Mouse (Mus musculus) midbrain, embryonic 15.5 days (tissue): Measurements from ENCODE around the gene Nol8. TPM values are rescaled to one million over a fixed set of nuclear protein-coding genes. Genes with fewer than 3 reads are reported as not detected.

Experiments
- ATAC-seq: fragments of 200-750 bp; cut with Nextera tagmentation; replicated peaks from 2 replicates; pipeline ENCODE4 v1.8.0; 2017; ENCODE audit warnings: moderate TSS enrichment
- H3K27ac ChIP-seq: fragments of 300-500 bp; sonication (generic); 2 replicates; pipeline ENCODE4 v1.5.1; 2015; ENCODE audit warnings: mild to moderate bottlenecking, inconsistent platforms
- H3K27me3 ChIP-seq: fragments of 300-500 bp; sonication (generic); replicated peaks from 2 replicates; pipeline ENCODE4 v1.6.1; 2015; ENCODE audit warnings: inconsistent platforms
- H3K36me3 ChIP-seq: fragments of 300-500 bp; sonication (generic); replicated peaks from 2 replicates; pipeline ENCODE4 v1.6.1; 2015; ENCODE audit warnings: inconsistent platforms
- H3K4me1 ChIP-seq: fragments of 300-500 bp; sonication (generic); 2 replicates; pipeline ENCODE4 v1.6.1; 2015; ENCODE audit warnings: inconsistent platforms
- H3K4me2 ChIP-seq: fragments of 300-500 bp; sonication (generic); 2 replicates; pipeline ENCODE4 v1.6.1; 2015; ENCODE audit warnings: inconsistent platforms, mild to moderate bottlenecking, moderate library complexity
- H3K4me3 ChIP-seq: fragments of 300-500 bp; sonication (generic); 2 replicates; pipeline ENCODE4 v1.5.1; 2015; ENCODE audit warnings: mild to moderate bottlenecking, inconsistent platforms
- H3K9ac ChIP-seq: fragments of 300-500 bp; sonication (generic); 2 replicates; pipeline ENCODE4 v1.6.1; 2015; ENCODE audit warnings: mild to moderate bottlenecking, inconsistent platforms
- H3K9me3 ChIP-seq: fragments of 300-500 bp; sonication (generic); 2 replicates; pipeline ENCODE4 v1.6.1; 2016; ENCODE audit warnings: inconsistent platforms
- whole genome bisulfite sequencing: fragments of 180-500 bp; shearing (Covaris S2); methylation state at CpG from one replicate; pipeline ENCODE4 v1.1.7; 2015; ENCODE audit warnings: mixed read lengths; 5-methylcytosine and 5-hydroxymethylcytosine counted together
- polyA plus RNA-seq: library from polyadenylated mRNA; unstranded; fragments of >200 nt; fragmentation: Nextera tagmentation; extraction: Ambion mirVana; gene quantifications from 2 replicates; pipeline ENCODE4 v1.2.1, GENCODE M21; 2015

Gene Nol8
- polyA plus RNA-seq, 1 experiment from 2014 or later, result 19.9 TPM

- no peak overlapping the region for H3K4me3 ChIP-seq
- H3K27ac ChIP-seq, result no peak overlapping the region
- H3K4me2 ChIP-seq, result no peak overlapping the region
- no peaks in the 10 kb centered on the region for H3K36me3 ChIP-seq
- 76% methylated on average over 2 of the region's 2 CpGs for WGBS
- H3K9me3 ChIP-seq, result no peaks in the 10 kb centered on the region
- no peaks in the 10 kb centered on the region for H3K4me1 ChIP-seq
- H3K27me3 ChIP-seq, result no peaks in the 10 kb centered on the region
- no peak for ATAC-seq
- no peak overlapping the region for H3K9ac ChIP-seq
Measured at GRCm38 (mm10) chr13:49644731-49645529, 7.9 kb upstream of the Nol8 start.

GRCm38 (mm10) chr13:49646019-49646418 is 6.9 kb upstream of the Nol8 start:
- no peaks in the 10 kb centered on the region for H3K4me1 ChIP-seq

GRCm38 (mm10) chr13:49651136-49651535 is 1.7 kb upstream of the Nol8 start:
- no peaks in the 10 kb centered on the region for H3K36me3 ChIP-seq
- H3K27ac ChIP-seq, result no peak overlapping the region
- ATAC-seq, result no peak
- H3K4me2 ChIP-seq, result no peak overlapping the region
- H3K4me1 ChIP-seq, result peaks cover 15% of the 10 kb centered on the region
- WGBS, result 43% methylated on average over 2 of the region's 2 CpGs
- no peaks in the 10 kb centered on the region for H3K27me3 ChIP-seq
- no peak overlapping the region for H3K9ac ChIP-seq
- no peak overlapping the region for H3K4me3 ChIP-seq
- H3K9me3 ChIP-seq, result no peaks in the 10 kb centered on the region

More at GRCm38 (mm10) chr13:49646019-49646418, 6.9 kb upstream of the Nol8 start:
- 92% methylated on average over 1 of the region's 1 CpGs for WGBS
- no peak overlapping the region for H3K27ac ChIP-seq
- H3K27me3 ChIP-seq, result no peaks in the 10 kb centered on the region
- H3K4me2 ChIP-seq, result no peak overlapping the region
- no peak overlapping the region for H3K9ac ChIP-seq
- H3K9me3 ChIP-seq, result no peaks in the 10 kb centered on the region
- H3K36me3 ChIP-seq, result no peaks in the 10 kb centered on the region
- H3K4me3 ChIP-seq, result no peak overlapping the region
- ATAC-seq, result no peak

- ATAC-seq, result no peak
- Histone ChIP-seq H3K9ac (peak overlapping the region; percentile 40; the same call in 1 of the 2 replicates), H3K36me3 (no peaks in the 10 kb centered on the region), H3K9me3 (no peaks in the 10 kb centered on the region), H3K27ac (no peak overlapping the region), H3K4me1 (peaks cover 15% of the 10 kb centered on the region), H3K4me2 (peak overlapping the region; percentile 96), H3K27me3 (no peaks in the 10 kb centered on the region), H3K4me3 (peak overlapping the region; percentile 80)
- under 1% methylated on average over 4 of the region's 4 CpGs for WGBS
Measured at GRCm38 (mm10) chr13:49651781-49652351, 1.0 kb upstream of the Nol8 start.

GRCm38 (mm10) chr13:49653180-49653541 is 283 bp downstream of the Nol8 start:
- ATAC-seq, result peak; percentile 92
- WGBS, result 1% methylated on average over 16 of the region's 16 CpGs
- Histone ChIP-seq H3K27me3 (no peaks in the 10 kb centered on the region), H3K36me3 (no peaks in the 10 kb centered on the region), H3K4me3 (peak overlapping the region; percentile 80), H3K9ac (peak overlapping the region; percentile 52), H3K27ac (peak overlapping the region; percentile 49; the same call in 1 of the 2 replicates), H3K4me2 (peak overlapping the region; percentile 96), H3K4me1 (peaks cover 15% of the 10 kb centered on the region), H3K9me3 (no peaks in the 10 kb centered on the region)

- H3K4me3 ChIP-seq, result no peak overlapping the region
- ATAC-seq, result no peak
- H3K9ac ChIP-seq, result no peak overlapping the region
- WGBS, result 92% methylated on average over 2 of the region's 2 CpGs
- no peaks in the 10 kb centered on the region for H3K27me3 ChIP-seq
- peaks cover 23% of the 10 kb centered on the region for H3K36me3 ChIP-seq
- H3K9me3 ChIP-seq, result no peaks in the 10 kb centered on the region
- no peak overlapping the region for H3K4me2 ChIP-seq
- peaks cover 9% of the 10 kb centered on the region for H3K4me1 ChIP-seq
- H3K27ac ChIP-seq, result no peak overlapping the region
Measured at GRCm38 (mm10) chr13:49677793-49678192, 24.9 kb downstream of the Nol8 start.

- 6% methylated on average over 26 of the region's 26 CpGs for WGBS
- Histone ChIP-seq H3K9ac (peak within 1 kb of the TSS; percentile 86), H3K4me2 (peak within 1 kb of the TSS; percentile 92), H3K4me1 (peaks cover 24% of the 10 kb centered on the region), H3K27ac (peak within 1 kb of the TSS; percentile 77), H3K27me3 (no peaks in the 10 kb centered on the region), H3K9me3 (no peaks in the 10 kb centered on the region), H3K36me3 (peaks cover 6% of the 10 kb centered on the region; the same call in 1 of the 2 replicates), H3K4me3 (peak within 1 kb of the TSS; percentile 93)
- peak; percentile 100 for ATAC-seq
Measured at GRCm38 (mm10) chr13:49681351-49682232, 28.7 kb downstream of the Nol8 start, which contains the start of gene Iars. Gene Iars (plus strand): TSS chr13:49682100.

GRCm38 (mm10) chr13:49682233-49682846 is 29.5 kb downstream of the Nol8 start:
- WGBS, result under 1% methylated on average over 20 of the region's 20 CpGs
- Histone ChIP-seq H3K4me1 (peaks cover 24% of the 10 kb centered on the region), H3K36me3 (peaks cover 2% of the 10 kb centered on the region; the same call in 1 of the 2 replicates), H3K4me3 (peak overlapping the region; percentile 93), H3K9me3 (no peaks in the 10 kb centered on the region), H3K9ac (peak overlapping the region; percentile 86), H3K4me2 (peak overlapping the region; percentile 92), H3K27me3 (no peaks in the 10 kb centered on the region), H3K27ac (peak overlapping the region; percentile 77)
- peak; percentile 75 for ATAC-seq

- H3K4me2 ChIP-seq, result no peak overlapping the region
- H3K9ac ChIP-seq, result no peak overlapping the region
- H3K9me3 ChIP-seq, result no peaks in the 10 kb centered on the region
- no peak for ATAC-seq
- H3K4me1 ChIP-seq, result peaks cover 24% of the 10 kb centered on the region
- H3K4me3 ChIP-seq, result no peak overlapping the region
- H3K27ac ChIP-seq, result no peak overlapping the region
- no peaks in the 10 kb centered on the region for H3K27me3 ChIP-seq
- H3K36me3 ChIP-seq, result peaks cover 9% of the 10 kb centered on the region
- 58% methylated on average over 4 of the region's 4 CpGs for WGBS
Measured at GRCm38 (mm10) chr13:49684266-49684665, 31.4 kb downstream of the Nol8 start.

GRCm38 (mm10) chr13:49691056-49691455 is 38.2 kb downstream of the Nol8 start:
- no peak overlapping the region for H3K4me2 ChIP-seq
- no peak overlapping the region for H3K9ac ChIP-seq
- peaks cover 41% of the 10 kb centered on the region for H3K36me3 ChIP-seq
- ATAC-seq, result no peak
- no peaks in the 10 kb centered on the region for H3K9me3 ChIP-seq
- no peaks in the 10 kb centered on the region for H3K4me1 ChIP-seq
- H3K4me3 ChIP-seq, result no peak overlapping the region
- no peak overlapping the region for H3K27ac ChIP-seq
- WGBS, result 94% methylated on average over 5 of the region's 5 CpGs
- no peaks in the 10 kb centered on the region for H3K27me3 ChIP-seq

- H3K9me3 ChIP-seq, result no peaks in the 10 kb centered on the region
Measured at GRCm38 (mm10) chr13:49703216-49703779, 50.4 kb downstream of the Nol8 start.

More at GRCm38 (mm10) chr13:49703216-49703779, 50.4 kb downstream of the Nol8 start:
- Histone ChIP-seq H3K27ac (no peak overlapping the region), H3K9ac (no peak overlapping the region), H3K4me3 (no peak overlapping the region), H3K27me3 (no peaks in the 10 kb centered on the region), H3K4me1 (no peaks in the 10 kb centered on the region), H3K4me2 (no peak overlapping the region), H3K36me3 (peaks cover 51% of the 10 kb centered on the region)
- ATAC-seq, result no peak
- WGBS, result 90% methylated on average over 11 of the region's 11 CpGs
